Mouse (Mus musculus): ENCODE measurements around the gene Vps37b. TPM values are rescaled to one million over a fixed set of nuclear protein-coding genes. Genes with fewer than 3 reads are reported as not detected.

The Vps37b gene
- polyA plus RNA-seq, 2 experiments = 29.3 to 44.2 TPM

GRCm38 (mm10) chr5:124045453-124046010 lies 13.5 kb upstream of the Vps37b start:
- Histone ChIP-seq H3K4me2 (replicated peaks; ENCODE audit: low read depth, low read length, severe bottlenecking) (no peak overlapping the region), H3K9me3 (ENCODE audit: control insufficient read depth, low read length) (no peaks in the 10 kb centered on the region), H3K27ac (replicated peaks; ENCODE audit: low read depth, low read length) (no peak overlapping the region), H3K36me3 (ENCODE audit: control insufficient read depth, insufficient read depth, low read length) (no peaks in the 10 kb centered on the region), H3K9ac (ENCODE audit: low read depth, low read length, severe bottlenecking) (no peak overlapping the region), H3K4me3 (replicated peaks; ENCODE audit: low read length) (no peak overlapping the region), H3K27me3 (ENCODE audit: control insufficient read depth, insufficient read depth, low read length) (no peaks in the 10 kb centered on the region), H3K4me1 (ENCODE audit: control insufficient read depth, insufficient read depth, low read length) (0 out of 2 replicates have a peak, but pooled peaks cover 4% of the 10 kb centered on the region)
- 34% methylated on average over 11 of the region's 11 CpGs for WGBS
- DNase-seq (ENCODE audit: low spot score) (no peak), ATAC-seq (ENCODE audit: low FRiP score, low read depth) (no peak)
- TF ChIP-seq POLR2A (IDR thresholded peaks at IDR 0.05; ENCODE audit: borderline replicate concordance, extremely low read depth, insufficient read depth, insufficient read length) = no peak

- Histone ChIP-seq H3K9me3 (ENCODE audit: control insufficient read depth, low read length) (no peaks in the 10 kb centered on the region), H3K9ac (ENCODE audit: low read depth, low read length, severe bottlenecking) (no peak overlapping the region), H3K4me3 (replicated peaks; ENCODE audit: low read length) (no peak overlapping the region), H3K4me1 (ENCODE audit: control insufficient read depth, insufficient read depth, low read length) (no peaks in the 10 kb centered on the region), H3K36me3 (ENCODE audit: control insufficient read depth, insufficient read depth, low read length) (no peaks in the 10 kb centered on the region), H3K4me2 (replicated peaks; ENCODE audit: low read depth, low read length, severe bottlenecking) (no peak overlapping the region), H3K27ac (replicated peaks; ENCODE audit: low read depth, low read length) (no peak overlapping the region), H3K27me3 (ENCODE audit: control insufficient read depth, insufficient read depth, low read length) (no peaks in the 10 kb centered on the region)
- no peak for TF ChIP-seq POLR2A (IDR thresholded peaks at IDR 0.05; ENCODE audit: borderline replicate concordance, extremely low read depth, insufficient read depth, insufficient read length)
- ATAC-seq (ENCODE audit: low FRiP score, low read depth) = no peak
- WGBS = 90% methylated on average over 5 of the region's 5 CpGs
- DNase-seq (ENCODE audit: low spot score) = no peak
These were observed 11.9 kb upstream of the Vps37b start for GRCm38 (mm10) chr5:124043999-124044398.

- Histone ChIP-seq H3K4me3 (replicated peaks; ENCODE audit: low read length) (no peak overlapping the region), H3K36me3 (ENCODE audit: control insufficient read depth, insufficient read depth, low read length) (no peaks in the 10 kb centered on the region), H3K27ac (replicated peaks; ENCODE audit: low read depth, low read length) (no peak overlapping the region; the same call in 1 of the 2 replicates), H3K4me2 (replicated peaks; ENCODE audit: low read depth, low read length, severe bottlenecking) (no peak overlapping the region), H3K27me3 (ENCODE audit: control insufficient read depth, insufficient read depth, low read length) (no peaks in the 10 kb centered on the region), H3K4me1 (ENCODE audit: control insufficient read depth, insufficient read depth, low read length) (no peaks in the 10 kb centered on the region), H3K9ac (ENCODE audit: low read depth, low read length, severe bottlenecking) (no peak overlapping the region), H3K9me3 (ENCODE audit: control insufficient read depth, low read length) (no peaks in the 10 kb centered on the region)
- 52% methylated on average over 10 of the region's 10 CpGs for WGBS
- TF ChIP-seq POLR2A (IDR thresholded peaks at IDR 0.05; ENCODE audit: borderline replicate concordance, extremely low read depth, insufficient read depth, insufficient read length) = no peak
- DNase-seq (ENCODE audit: low spot score) = peak; percentile 28
- ATAC-seq (ENCODE audit: low FRiP score, low read depth) = peak; percentile 53
These were observed 11.3 kb upstream of the Vps37b start for GRCm38 (mm10) chr5:124043212-124043978.

GRCm38 (mm10) chr5:124041097-124041496 lies 9.0 kb upstream of the Vps37b start:
- no peak for TF ChIP-seq POLR2A (IDR thresholded peaks at IDR 0.05; ENCODE audit: borderline replicate concordance, extremely low read depth, insufficient read depth, insufficient read length)
- ATAC-seq (ENCODE audit: low FRiP score, low read depth) (no peak), DNase-seq (ENCODE audit: low spot score) (no peak)
- no peak overlapping the region for H3K4me3 ChIP-seq (replicated peaks; ENCODE audit: low read length)
- H3K9ac ChIP-seq (ENCODE audit: low read depth, low read length, severe bottlenecking) = no peak overlapping the region
- H3K4me2 ChIP-seq (replicated peaks; ENCODE audit: low read depth, low read length, severe bottlenecking) = no peak overlapping the region
- H3K27ac ChIP-seq (replicated peaks; ENCODE audit: low read depth, low read length) = no peak overlapping the region
- no peaks in the 10 kb centered on the region for H3K36me3 ChIP-seq (ENCODE audit: control insufficient read depth, insufficient read depth, low read length)
- H3K4me1 ChIP-seq (ENCODE audit: control insufficient read depth, insufficient read depth, low read length) = no peaks in the 10 kb centered on the region
- H3K9me3 ChIP-seq (ENCODE audit: control insufficient read depth, low read length) = no peaks in the 10 kb centered on the region
- no peaks in the 10 kb centered on the region for H3K27me3 ChIP-seq (ENCODE audit: control insufficient read depth, insufficient read depth, low read length)
- 71% methylated on average over 9 of the region's 9 CpGs for WGBS

GRCm38 (mm10) chr5:124039602-124040001 lies 7.5 kb upstream of the Vps37b start:
- H3K9ac ChIP-seq (ENCODE audit: low read depth, low read length, severe bottlenecking) = no peak overlapping the region
- H3K9me3 ChIP-seq (ENCODE audit: control insufficient read depth, low read length) = no peaks in the 10 kb centered on the region
- no peak overlapping the region for H3K27ac ChIP-seq (replicated peaks; ENCODE audit: low read depth, low read length)
- no peak overlapping the region for H3K4me2 ChIP-seq (replicated peaks; ENCODE audit: low read depth, low read length, severe bottlenecking)
- DNase-seq (ENCODE audit: low spot score) = no peak
- H3K4me1 ChIP-seq (ENCODE audit: control insufficient read depth, insufficient read depth, low read length) = no peaks in the 10 kb centered on the region
- H3K27me3 ChIP-seq (ENCODE audit: control insufficient read depth, insufficient read depth, low read length) = no peaks in the 10 kb centered on the region
- WGBS = 89% methylated on average over 6 of the region's 6 CpGs
- H3K4me3 ChIP-seq (replicated peaks; ENCODE audit: low read length) = no peak overlapping the region
- no peak for ATAC-seq (ENCODE audit: low FRiP score, low read depth)
- no peak for TF ChIP-seq POLR2A (IDR thresholded peaks at IDR 0.05; ENCODE audit: borderline replicate concordance, extremely low read depth, insufficient read depth, insufficient read length)
- no peaks in the 10 kb centered on the region for H3K36me3 ChIP-seq (ENCODE audit: control insufficient read depth, insufficient read depth, low read length)
